Mouse (Mus musculus): Measurements from ENCODE around the gene Dll4. TPM values are rescaled to one million over a fixed set of nuclear protein-coding genes. Genes with fewer than 3 reads are reported as not detected.

The Dll4 gene
- polyA plus RNA-seq, 1 experiment from 2014 or later, result 4.1 TPM

GRCm38 (mm10) chr2:119314742-119315310 lies 10.8 kb upstream of the Dll4 start:
- H3K9me3 ChIP-seq, result no peaks in the 10 kb centered on the region
- no peak overlapping the region for H3K4me3 ChIP-seq
- H3K27me3 ChIP-seq, result peaks cover 59% of the 10 kb centered on the region
- no peak overlapping the region for H3K4me2 ChIP-seq (replicated peaks)
- H3K27ac ChIP-seq (replicated peaks), result no peak overlapping the region
- 51% methylated on average over 12 of the region's 12 CpGs for WGBS
- no peak overlapping the region for H3K9ac ChIP-seq (replicated peaks)
- ATAC-seq (replicated peaks), result no peak
- peaks cover 17% of the 10 kb centered on the region for H3K4me1 ChIP-seq
- H3K36me3 ChIP-seq, result no peaks in the 10 kb centered on the region

DNA sequence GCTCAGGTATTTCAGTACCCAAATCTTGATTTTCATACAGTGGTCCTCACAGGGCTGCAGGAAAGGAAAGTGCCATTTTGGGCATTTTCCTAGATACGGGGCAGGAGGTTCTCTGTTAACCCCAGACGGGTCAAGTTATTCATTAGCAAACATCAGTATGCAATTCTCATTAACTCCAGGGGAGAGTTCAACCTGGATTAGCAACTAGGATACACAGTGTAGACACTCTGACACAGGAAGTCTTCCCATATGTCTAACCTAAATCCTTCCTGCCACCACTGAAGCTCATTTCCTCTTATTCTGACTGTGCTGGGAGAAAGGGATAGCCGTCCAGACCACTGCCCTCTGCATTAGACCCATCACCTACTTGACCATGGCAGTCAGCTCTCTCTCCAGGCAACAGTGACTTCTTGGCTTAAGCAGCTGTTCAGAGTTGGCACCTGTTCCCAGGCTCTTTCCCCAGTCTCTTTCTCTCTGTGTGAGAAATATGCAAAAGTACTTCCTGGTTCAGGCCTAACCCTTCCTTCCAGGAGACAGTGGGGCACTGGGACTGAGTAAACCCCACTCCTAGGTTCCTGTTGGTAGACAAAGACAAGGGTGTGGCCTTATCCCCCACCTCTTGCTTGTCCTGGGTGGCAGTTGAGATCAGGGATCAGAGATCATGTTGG lies 7.4 kb upstream of the Dll4 start:
- no peaks in the 10 kb centered on the region for H3K36me3 ChIP-seq
- ATAC-seq (replicated peaks), result no peak
- 72% methylated on average over 3 of the region's 3 CpGs for WGBS
- no peak overlapping the region for H3K4me3 ChIP-seq
- H3K9me3 ChIP-seq, result no peaks in the 10 kb centered on the region
- no peak overlapping the region for H3K9ac ChIP-seq (replicated peaks)
- no peak overlapping the region for H3K27ac ChIP-seq (replicated peaks)
- peaks cover 32% of the 10 kb centered on the region for H3K4me1 ChIP-seq
- peaks cover 74% of the 10 kb centered on the region for H3K27me3 ChIP-seq
- H3K4me2 ChIP-seq (replicated peaks), result no peak overlapping the region

DNA sequence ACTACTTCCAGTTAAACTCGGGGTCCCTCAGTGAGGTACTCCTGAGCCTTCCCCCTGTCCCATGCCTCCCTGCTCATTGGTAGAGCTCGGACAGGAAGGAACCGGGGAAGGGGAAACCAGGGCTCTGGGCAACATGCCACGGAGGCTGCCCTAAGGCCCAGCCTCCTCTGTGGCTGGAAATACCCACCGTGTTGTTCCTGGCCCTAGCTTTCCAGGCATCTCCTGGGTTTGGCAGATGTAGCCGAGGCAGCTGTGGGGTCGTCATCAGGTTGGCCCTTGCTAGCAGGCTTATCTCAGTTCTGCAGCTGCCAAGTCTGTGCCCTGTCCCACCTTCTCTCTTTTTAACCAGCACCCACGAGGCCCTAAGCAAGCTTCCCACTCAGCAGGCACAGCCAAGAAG lies 5.0 kb upstream of the Dll4 start:
- Histone ChIP-seq H3K36me3 (no peaks in the 10 kb centered on the region), H3K4me3 (no peak overlapping the region), H3K4me1 (peaks cover 44% of the 10 kb centered on the region), H3K27me3 (peaks cover 82% of the 10 kb centered on the region), H3K4me2 (replicated peaks) (no peak overlapping the region), H3K9ac (replicated peaks) (no peak overlapping the region), H3K27ac (replicated peaks) (no peak overlapping the region), H3K9me3 (no peaks in the 10 kb centered on the region)
- ATAC-seq (replicated peaks), result no peak
- 60% methylated on average over 8 of the region's 8 CpGs for WGBS

GRCm38 (mm10) chr2:119321771-119322586 lies 3.6 kb upstream of the Dll4 start:
- Histone ChIP-seq H3K36me3 (no peaks in the 10 kb centered on the region), H3K27ac (replicated peaks) (peak overlapping the region; percentile 47; the same call in 1 of the 2 replicates), H3K27me3 (peaks cover 85% of the 10 kb centered on the region), H3K4me3 (peak overlapping the region; percentile 40), H3K4me2 (replicated peaks) (peak overlapping the region; percentile 81), H3K9ac (replicated peaks) (peak overlapping the region; percentile 19; the same call in 1 of the 2 replicates), H3K4me1 (peaks cover 59% of the 10 kb centered on the region), H3K9me3 (no peaks in the 10 kb centered on the region)
- WGBS, result 1% methylated on average over 47 of the region's 48 CpGs
- no peak for ATAC-seq (replicated peaks)

DNA sequence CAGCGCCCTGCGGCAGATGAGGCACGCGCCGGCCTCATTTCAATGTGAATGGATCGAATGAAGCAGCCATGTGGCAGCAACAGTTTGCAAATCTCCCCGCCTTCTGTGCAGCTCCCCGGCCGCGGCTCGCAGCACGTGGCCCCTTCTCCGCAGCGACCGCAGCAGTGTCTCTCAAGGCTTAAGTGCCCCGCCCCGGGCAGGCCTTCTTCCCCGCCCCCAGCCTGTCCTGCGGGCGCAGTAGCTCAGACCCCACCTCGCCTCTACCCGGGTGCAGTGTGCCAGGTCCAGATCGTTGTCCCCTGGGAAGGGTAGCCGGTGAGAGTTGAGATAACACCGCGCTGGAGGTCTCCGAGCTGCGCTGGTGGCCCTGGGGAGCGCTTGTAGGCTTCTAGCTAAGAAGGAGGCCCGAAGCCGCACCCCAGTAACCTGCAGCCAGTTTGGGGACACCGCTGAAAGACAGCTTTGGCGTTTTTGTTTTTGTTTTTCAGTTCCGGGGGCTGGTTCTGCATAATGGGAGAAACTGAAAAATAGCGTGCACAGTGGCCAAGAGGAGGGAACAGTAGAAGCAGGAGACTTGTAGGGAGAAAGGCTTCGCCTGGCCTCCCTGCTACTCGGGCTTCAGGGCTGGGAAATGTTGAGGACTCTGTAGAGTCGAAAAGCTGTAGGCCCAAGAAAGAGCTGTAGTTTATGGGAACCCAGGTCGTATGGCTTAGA lies 2.8 kb upstream of the Dll4 start:
- Histone ChIP-seq H3K27ac (replicated peaks) (peak overlapping the region; percentile 47; the same call in 1 of the 2 replicates), H3K27me3 (peaks cover 84% of the 10 kb centered on the region), H3K4me2 (replicated peaks) (peak overlapping the region; percentile 81), H3K4me1 (peaks cover 65% of the 10 kb centered on the region), H3K9ac (replicated peaks) (peak overlapping the region; percentile 19; the same call in 1 of the 2 replicates), H3K4me3 (peak overlapping the region; percentile 40), H3K9me3 (no peaks in the 10 kb centered on the region), H3K36me3 (no peaks in the 10 kb centered on the region)
- WGBS, result 2% methylated on average over 36 of the region's 39 CpGs
- peak; percentile 83 for ATAC-seq (replicated peaks)

DNA sequence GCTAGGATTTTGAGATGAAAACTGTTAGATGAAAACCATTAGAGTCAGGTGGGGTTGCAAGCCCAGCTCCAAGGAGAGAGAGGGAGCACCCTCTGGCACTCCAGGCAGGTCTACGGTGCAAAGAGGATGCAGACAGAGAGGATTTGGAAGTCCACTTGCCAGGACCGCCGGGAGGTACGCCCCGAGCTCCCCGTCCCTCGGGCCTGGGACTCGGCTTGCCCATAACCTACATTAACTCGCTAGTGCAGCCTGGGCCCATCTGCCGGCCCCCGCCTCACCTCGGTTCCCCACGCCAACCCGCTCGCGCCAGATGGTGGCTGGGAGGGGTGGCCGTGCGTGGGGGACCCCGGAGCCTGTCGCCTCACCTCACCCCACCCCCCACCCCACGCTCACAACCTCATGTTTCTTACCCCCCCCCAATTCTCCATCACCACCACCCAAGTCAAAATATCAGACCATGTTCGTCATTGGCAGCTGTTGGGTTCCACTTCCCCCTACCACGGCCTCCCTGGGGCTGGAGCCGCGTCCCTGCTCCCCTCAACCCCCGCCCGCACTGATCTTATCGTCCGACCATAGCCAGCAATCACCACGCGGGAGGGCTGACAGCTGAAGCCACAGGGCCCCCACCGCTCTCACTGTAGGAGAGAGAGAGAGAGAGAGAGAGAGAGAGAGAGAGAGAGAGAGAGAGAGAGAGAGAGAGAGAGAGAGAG lies 1.6 kb upstream of the Dll4 start:
- H3K4me3 ChIP-seq, result peak overlapping the region; percentile 17; the same call in 1 of the 2 replicates
- no peaks in the 10 kb centered on the region for H3K9me3 ChIP-seq
- no peak for ATAC-seq (replicated peaks)
- H3K4me2 ChIP-seq (replicated peaks), result peak overlapping the region; percentile 68
- no peak overlapping the region for H3K27ac ChIP-seq (replicated peaks)
- H3K27me3 ChIP-seq, result peaks cover 85% of the 10 kb centered on the region
- H3K36me3 ChIP-seq, result no peaks in the 10 kb centered on the region
- peaks cover 77% of the 10 kb centered on the region for H3K4me1 ChIP-seq
- WGBS, result 3% methylated on average over 32 of the region's 32 CpGs
- H3K9ac ChIP-seq (replicated peaks), result no peak overlapping the region

DNA sequence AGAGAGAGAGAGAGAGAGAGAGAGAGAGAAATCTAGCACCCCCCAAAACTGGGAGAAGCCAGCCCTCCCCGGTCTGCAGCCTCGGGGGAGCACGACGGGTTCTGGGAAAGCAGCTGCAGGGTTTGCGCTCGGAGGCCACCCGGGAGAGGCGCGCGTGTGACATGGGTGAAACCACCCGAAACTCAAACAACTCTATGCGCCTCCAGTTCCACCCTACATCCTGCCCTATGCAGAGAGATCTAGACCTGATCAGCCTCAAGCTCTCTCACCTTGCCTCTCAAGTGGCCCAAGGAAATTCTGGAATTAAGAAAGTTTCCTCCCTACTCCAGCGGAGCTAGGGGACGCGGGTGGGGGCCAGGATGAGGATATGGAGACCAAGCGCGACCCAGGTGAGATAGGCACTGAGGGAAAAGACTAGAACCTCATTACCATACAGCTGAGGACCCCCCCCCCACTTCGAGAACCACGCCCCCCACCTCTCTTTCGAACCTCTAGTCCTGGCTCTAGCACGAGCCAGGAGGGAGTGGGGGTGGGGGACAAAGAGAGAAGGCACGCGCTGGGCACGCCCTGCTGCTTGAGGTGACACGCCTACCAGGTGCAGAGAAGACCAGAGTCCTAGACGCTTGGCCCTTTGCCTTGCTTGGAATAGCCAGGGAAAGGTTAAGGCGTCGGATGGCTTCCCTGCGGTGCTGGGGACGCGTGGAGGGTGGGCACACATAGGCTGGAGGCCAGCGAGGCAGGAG lies 837 bp upstream of the Dll4 start:
- WGBS, result under 1% methylated on average over 32 of the region's 32 CpGs
- no peak for ATAC-seq (replicated peaks)
- H3K9ac ChIP-seq (replicated peaks), result 0 out of 2 replicates have a peak overlapping the region, but pooled peaks have one; percentile 24

GRCm38 (mm10) chr2:119326161-119327101 lies 847 bp downstream of the Dll4 start:
- peak overlapping the region; percentile 41 for H3K9ac ChIP-seq (replicated peaks)
- 1% methylated on average over 60 of the region's 61 CpGs for WGBS
- no peak overlapping the region for H3K27ac ChIP-seq (replicated peaks)
- no peaks in the 10 kb centered on the region for H3K36me3 ChIP-seq
- H3K9me3 ChIP-seq, result no peaks in the 10 kb centered on the region
- H3K4me1 ChIP-seq, result peaks cover 81% of the 10 kb centered on the region
- no peak for ATAC-seq (replicated peaks)
- H3K4me2 ChIP-seq (replicated peaks), result peak overlapping the region; percentile 68
- peaks cover 89% of the 10 kb centered on the region for H3K27me3 ChIP-seq
- H3K4me3 ChIP-seq, result peak overlapping the region; percentile 46

More for the DNA sequence above, 837 bp upstream of the Dll4 start:
- H3K4me1 ChIP-seq, result peaks cover 82% of the 10 kb centered on the region
- peak overlapping the region; percentile 46 for H3K4me3 ChIP-seq
- peaks cover 84% of the 10 kb centered on the region for H3K27me3 ChIP-seq
- H3K9me3 ChIP-seq, result no peaks in the 10 kb centered on the region
- H3K27ac ChIP-seq (replicated peaks), result no peak overlapping the region
- peak overlapping the region; percentile 68 for H3K4me2 ChIP-seq (replicated peaks)
- H3K36me3 ChIP-seq, result no peaks in the 10 kb centered on the region

DNA sequence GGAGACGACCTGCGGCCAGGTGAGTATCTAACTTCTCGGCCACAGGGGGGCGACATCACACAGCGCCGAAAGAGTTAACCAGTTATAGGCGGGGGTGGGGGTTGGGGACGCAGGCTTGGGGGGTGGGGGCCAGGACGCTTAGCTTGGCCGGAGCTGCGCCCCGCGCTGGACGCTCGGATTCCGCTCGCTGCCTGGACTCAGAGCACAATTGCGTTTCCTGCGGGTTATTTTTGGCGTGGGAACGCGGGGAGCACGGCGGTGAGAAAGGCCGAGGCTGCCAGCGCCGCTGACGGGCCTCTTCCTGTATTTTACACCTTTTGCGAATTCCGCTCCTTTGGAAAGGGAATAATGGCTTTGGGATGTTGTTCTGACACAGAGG lies 1.5 kb downstream of the Dll4 start:
- WGBS, result under 1% methylated on average over 30 of the region's 30 CpGs
- peaks cover 75% of the 10 kb centered on the region for H3K4me1 ChIP-seq
- no peaks in the 10 kb centered on the region for H3K9me3 ChIP-seq
- ATAC-seq (replicated peaks), result no peak
- no peak overlapping the region for H3K27ac ChIP-seq (replicated peaks)
- peak overlapping the region; percentile 68 for H3K4me2 ChIP-seq (replicated peaks)
- H3K4me3 ChIP-seq, result peak overlapping the region; percentile 46
- peaks cover 91% of the 10 kb centered on the region for H3K27me3 ChIP-seq
- H3K9ac ChIP-seq (replicated peaks), result peak overlapping the region; percentile 41
- no peaks in the 10 kb centered on the region for H3K36me3 ChIP-seq

GRCm38 (mm10) chr2:119327942-119328526 lies 2.5 kb downstream of the Dll4 start:
- peaks cover 85% of the 10 kb centered on the region for H3K27me3 ChIP-seq
- 11% methylated on average over 11 of the region's 11 CpGs for WGBS
- peaks cover 65% of the 10 kb centered on the region for H3K4me1 ChIP-seq
- no peaks in the 10 kb centered on the region for H3K9me3 ChIP-seq
- no peak overlapping the region for H3K27ac ChIP-seq (replicated peaks)
- 0 out of 2 replicates have a peak overlapping the region, but pooled peaks have one; percentile 68 for H3K4me2 ChIP-seq (replicated peaks)
- no peak for ATAC-seq (replicated peaks)
- peak overlapping the region; percentile 12; the same call in 1 of the 2 replicates for H3K4me3 ChIP-seq
- no peak overlapping the region for H3K9ac ChIP-seq (replicated peaks)
- no peaks in the 10 kb centered on the region for H3K36me3 ChIP-seq

Data from forebrain, embryonic 15.5 days (tissue).